Mouse (Mus musculus): Measurements from ENCODE around the gene Fam151a. TPM values are rescaled to one million over a fixed set of nuclear protein-coding genes. Genes with fewer than 3 reads are reported as not detected.

Fam151a gene
- total and polyA plus RNA-seq, 2 experiments from 2014 or later: not detected

DNA sequence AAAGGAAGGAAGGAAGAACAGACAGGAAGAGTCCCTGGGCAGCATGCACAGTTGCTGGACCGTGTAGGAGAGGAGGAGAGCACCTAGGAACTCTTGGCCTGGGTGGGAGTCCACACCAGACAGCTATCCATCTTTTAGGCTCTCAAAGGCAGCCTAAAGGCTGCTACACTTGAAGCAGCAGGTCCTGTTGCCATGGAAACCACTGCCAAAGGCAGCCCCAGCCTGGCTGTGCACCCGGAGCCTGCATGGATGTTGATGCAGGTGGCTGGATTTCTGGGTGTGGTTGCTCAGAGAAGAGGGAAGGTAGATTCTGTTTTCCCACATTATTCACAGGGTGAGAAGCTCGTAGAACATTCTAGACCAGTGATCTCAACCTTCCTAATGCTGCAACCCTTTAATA is 43.3 kb downstream of the Fam151a start:
- DNase-seq (ENCODE audit: low spot score) (no peak), ATAC-seq (ENCODE audit: insufficient read depth, low read depth) (no peak)
- Histone ChIP-seq H3K27ac (ENCODE audit: low read depth) (no peak overlapping the region), H3K9me3 (replicated peaks; ENCODE audit: control insufficient read depth, low read length) (no peaks in the 10 kb centered on the region), H3K4me1 (ENCODE audit: control insufficient read depth, insufficient read depth) (peaks cover 27% of the 10 kb centered on the region), H3K4me3 (ENCODE audit: low read depth, low read length) (no peak overlapping the region), H3K27me3 (ENCODE audit: control insufficient read depth, insufficient read depth, low read length) (no peaks in the 10 kb centered on the region), H3K4me2 (ENCODE audit: low read depth, low read length) (no peak overlapping the region), H3K36me3 (replicated peaks; ENCODE audit: control insufficient read depth, insufficient read depth, low read length) (no peaks in the 10 kb centered on the region), H3K9ac (replicated peaks; ENCODE audit: low read depth, low read length) (no peak overlapping the region)
- 62% methylated on average over 3 of the region's 3 CpGs for WGBS
- no peak for TF ChIP-seq CTCF (IDR thresholded peaks at IDR 0.05; ENCODE audit: low read depth)
- TF ChIP-seq EP300 (IDR thresholded peaks at IDR 0.05; ENCODE audit: low read depth): no peak

DNA sequence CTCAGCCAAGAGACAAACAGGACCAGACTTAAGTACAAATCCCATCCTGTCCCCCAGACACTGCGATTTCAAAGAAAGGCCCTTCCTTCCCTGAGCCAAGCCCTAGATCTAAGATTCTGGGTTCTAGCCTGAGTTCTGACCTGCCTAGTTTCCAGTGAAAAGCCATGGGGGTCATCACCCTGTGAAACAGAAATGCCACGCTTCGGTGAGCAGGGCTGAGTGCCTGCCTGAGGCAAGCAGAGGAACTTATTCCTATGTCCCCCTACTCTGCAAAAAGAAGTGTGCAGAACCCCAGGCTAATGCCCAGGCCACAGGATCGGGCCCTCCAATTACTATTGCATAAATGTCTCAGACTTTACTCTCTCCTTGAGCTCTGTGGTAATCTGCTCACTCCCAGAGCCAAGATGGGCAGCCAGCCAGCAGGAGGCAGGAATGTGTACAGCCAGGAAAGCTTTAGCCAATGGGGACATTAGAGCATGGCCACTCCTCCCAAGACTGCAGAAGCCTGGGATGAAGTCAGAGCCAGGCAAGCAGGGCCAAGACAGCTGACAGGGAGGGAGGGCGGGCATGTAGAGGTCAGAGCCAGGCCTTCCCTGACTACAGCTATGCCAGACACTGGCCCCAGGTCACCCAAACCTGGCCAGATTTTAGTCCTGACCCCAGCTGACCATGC is 44.6 kb downstream of the Fam151a start:
- no peak overlapping the region for H3K4me2 ChIP-seq (ENCODE audit: low read depth, low read length)
- TF ChIP-seq CTCF (IDR thresholded peaks at IDR 0.05; ENCODE audit: low read depth) (no peak), EP300 (IDR thresholded peaks at IDR 0.05; ENCODE audit: low read depth) (0 out of 2 replicates have a peak, but pooled peaks have one; percentile 36)
- peaks cover 35% of the 10 kb centered on the region for H3K4me1 ChIP-seq (ENCODE audit: control insufficient read depth, insufficient read depth)
- ATAC-seq (ENCODE audit: insufficient read depth, low read depth) (peak; percentile 97), DNase-seq (ENCODE audit: low spot score) (peak; percentile 96)
- H3K27me3 ChIP-seq (ENCODE audit: control insufficient read depth, insufficient read depth, low read length): no peaks in the 10 kb centered on the region
- 29% methylated on average over 5 of the region's 5 CpGs for WGBS
- H3K9me3 ChIP-seq (replicated peaks; ENCODE audit: control insufficient read depth, low read length): no peaks in the 10 kb centered on the region
- H3K27ac ChIP-seq (ENCODE audit: low read depth): peak overlapping the region; percentile 87
- no peak overlapping the region for H3K4me3 ChIP-seq (ENCODE audit: low read depth, low read length)
- no peak overlapping the region for H3K9ac ChIP-seq (replicated peaks; ENCODE audit: low read depth, low read length)
- H3K36me3 ChIP-seq (replicated peaks; ENCODE audit: control insufficient read depth, insufficient read depth, low read length): no peaks in the 10 kb centered on the region

DNA sequence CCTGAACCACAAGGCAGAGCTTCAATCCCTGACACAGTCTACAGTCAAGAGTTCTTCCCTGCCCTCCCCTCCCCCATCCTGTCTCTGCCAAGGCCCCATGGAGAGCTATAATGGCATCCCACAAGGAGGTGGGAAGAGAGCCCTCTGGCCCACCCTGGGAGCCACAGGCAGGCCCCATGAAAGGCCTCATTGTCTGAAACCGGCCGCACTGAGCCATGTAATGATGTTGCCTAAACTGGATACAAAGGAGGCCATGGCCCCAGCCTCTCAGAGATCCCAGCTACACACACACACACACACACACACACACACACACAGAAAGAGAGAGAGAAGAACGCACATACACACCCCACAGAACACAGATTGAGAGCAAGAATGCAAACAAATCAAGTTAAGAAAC is 46.4 kb downstream of the Fam151a start:
- Histone ChIP-seq H3K27me3 (ENCODE audit: control insufficient read depth, insufficient read depth, low read length) (no peaks in the 10 kb centered on the region), H3K4me2 (ENCODE audit: low read depth, low read length) (no peak overlapping the region), H3K27ac (ENCODE audit: low read depth) (no peak overlapping the region), H3K36me3 (replicated peaks; ENCODE audit: control insufficient read depth, insufficient read depth, low read length) (no peaks in the 10 kb centered on the region), H3K4me1 (ENCODE audit: control insufficient read depth, insufficient read depth) (peaks cover 37% of the 10 kb centered on the region), H3K9ac (replicated peaks; ENCODE audit: low read depth, low read length) (no peak overlapping the region), H3K4me3 (ENCODE audit: low read depth, low read length) (no peak overlapping the region), H3K9me3 (replicated peaks; ENCODE audit: control insufficient read depth, low read length) (no peaks in the 10 kb centered on the region)
- TF ChIP-seq CTCF (IDR thresholded peaks at IDR 0.05; ENCODE audit: low read depth) (no peak), EP300 (IDR thresholded peaks at IDR 0.05; ENCODE audit: low read depth) (no peak)
- DNase-seq (ENCODE audit: low spot score): no peak
- no peak for ATAC-seq (ENCODE audit: insufficient read depth, low read depth)
- 56% methylated on average over 3 of the region's 3 CpGs for WGBS

DNA sequence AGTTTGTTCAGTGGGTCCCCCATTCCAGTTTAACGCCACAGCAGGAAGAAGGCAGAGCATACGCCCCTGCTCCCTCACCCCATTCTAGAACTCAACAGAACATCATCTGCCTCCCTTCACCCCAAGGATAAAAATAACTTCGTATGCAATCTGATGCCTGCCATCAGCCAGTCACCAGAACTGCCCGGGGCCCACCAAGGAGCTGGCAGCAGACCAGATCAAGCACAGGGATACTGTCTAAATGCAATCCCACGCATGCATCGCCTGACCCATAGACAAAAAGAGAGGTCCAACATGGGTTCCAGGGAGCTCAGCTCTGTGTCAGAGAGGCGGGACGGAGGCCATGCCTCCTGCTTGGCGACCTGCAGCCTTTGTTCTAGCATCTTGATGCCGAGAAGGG is 49.4 kb downstream of the Fam151a start:
- Histone ChIP-seq H3K9ac (replicated peaks; ENCODE audit: low read depth, low read length) (no peak overlapping the region), H3K27me3 (ENCODE audit: control insufficient read depth, insufficient read depth, low read length) (no peaks in the 10 kb centered on the region), H3K4me1 (ENCODE audit: control insufficient read depth, insufficient read depth) (peaks cover 44% of the 10 kb centered on the region), H3K4me3 (ENCODE audit: low read depth, low read length) (no peak overlapping the region), H3K9me3 (replicated peaks; ENCODE audit: control insufficient read depth, low read length) (no peaks in the 10 kb centered on the region), H3K36me3 (replicated peaks; ENCODE audit: control insufficient read depth, insufficient read depth, low read length) (no peaks in the 10 kb centered on the region), H3K4me2 (ENCODE audit: low read depth, low read length) (no peak overlapping the region), H3K27ac (ENCODE audit: low read depth) (no peak overlapping the region)
- WGBS: 41% methylated on average over 10 of the region's 10 CpGs
- TF ChIP-seq CTCF (IDR thresholded peaks at IDR 0.05; ENCODE audit: low read depth): no peak
- TF ChIP-seq EP300 (IDR thresholded peaks at IDR 0.05; ENCODE audit: low read depth): no peak
- peak; percentile 30 for DNase-seq (ENCODE audit: low spot score)
- no peak for ATAC-seq (ENCODE audit: insufficient read depth, low read depth)

DNA sequence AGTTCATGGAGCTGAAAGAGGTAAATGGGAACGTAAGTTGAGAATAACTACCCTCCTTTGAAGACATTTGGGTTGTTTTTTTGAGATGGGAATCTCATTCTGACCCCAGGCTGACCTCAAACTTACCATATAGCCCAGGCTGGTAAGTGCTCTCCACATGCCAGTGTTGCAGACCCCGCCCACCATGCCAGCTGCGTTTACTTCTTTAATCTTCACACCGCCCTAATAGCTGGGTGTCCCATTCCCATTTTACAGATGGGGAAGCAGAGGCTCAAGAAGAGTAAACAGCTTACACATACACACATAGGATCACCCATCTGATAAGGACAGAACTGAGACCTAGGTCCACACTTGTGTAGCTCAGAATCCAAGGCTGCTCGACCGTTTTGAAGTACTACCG is 51.1 kb downstream of the Fam151a start:
- TF ChIP-seq CTCF (IDR thresholded peaks at IDR 0.05; ENCODE audit: low read depth) (no peak), EP300 (IDR thresholded peaks at IDR 0.05; ENCODE audit: low read depth) (no peak)
- no peaks in the 10 kb centered on the region for H3K27me3 ChIP-seq (ENCODE audit: control insufficient read depth, insufficient read depth, low read length)
- peaks cover 29% of the 10 kb centered on the region for H3K4me1 ChIP-seq (ENCODE audit: control insufficient read depth, insufficient read depth)
- no peaks in the 10 kb centered on the region for H3K9me3 ChIP-seq (replicated peaks; ENCODE audit: control insufficient read depth, low read length)
- no peak overlapping the region for H3K4me3 ChIP-seq (ENCODE audit: low read depth, low read length)
- DNase-seq (ENCODE audit: low spot score) (no peak), ATAC-seq (ENCODE audit: insufficient read depth, low read depth) (no peak)
- no peak overlapping the region for H3K27ac ChIP-seq (ENCODE audit: low read depth)
- no peaks in the 10 kb centered on the region for H3K36me3 ChIP-seq (replicated peaks; ENCODE audit: control insufficient read depth, insufficient read depth, low read length)
- no peak overlapping the region for H3K4me2 ChIP-seq (ENCODE audit: low read depth, low read length)
- no peak overlapping the region for H3K9ac ChIP-seq (replicated peaks; ENCODE audit: low read depth, low read length)
- WGBS: 89% methylated on average over 7 of the region's 7 CpGs

DNA sequence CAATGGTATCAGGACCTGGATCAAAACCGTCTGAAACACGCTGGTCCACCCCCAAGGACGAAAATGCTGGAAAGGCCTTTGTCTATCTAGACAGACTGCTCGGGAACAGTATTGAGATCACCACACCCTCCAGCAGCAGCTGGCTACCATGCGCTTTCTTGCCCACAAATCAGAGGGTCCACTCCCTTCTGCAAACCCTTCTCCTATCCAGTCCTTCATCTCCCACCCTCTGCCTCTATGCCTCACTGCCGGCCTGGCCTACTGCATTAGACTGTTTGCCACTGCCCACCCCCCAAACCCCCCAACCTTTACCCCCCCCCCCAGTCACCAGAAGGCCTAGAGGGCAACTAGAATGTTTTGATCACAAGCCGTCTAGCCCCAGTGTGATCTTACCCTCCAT is 51.7 kb downstream of the Fam151a start:
- DNase-seq (ENCODE audit: low spot score) (no peak), ATAC-seq (ENCODE audit: insufficient read depth, low read depth) (no peak)
- WGBS: 73% methylated on average over 7 of the region's 7 CpGs
- Histone ChIP-seq H3K9me3 (replicated peaks; ENCODE audit: control insufficient read depth, low read length) (no peaks in the 10 kb centered on the region), H3K27me3 (ENCODE audit: control insufficient read depth, insufficient read depth, low read length) (no peaks in the 10 kb centered on the region), H3K4me2 (ENCODE audit: low read depth, low read length) (no peak overlapping the region), H3K36me3 (replicated peaks; ENCODE audit: control insufficient read depth, insufficient read depth, low read length) (no peaks in the 10 kb centered on the region), H3K9ac (replicated peaks; ENCODE audit: low read depth, low read length) (no peak overlapping the region), H3K4me1 (ENCODE audit: control insufficient read depth, insufficient read depth) (peaks cover 24% of the 10 kb centered on the region), H3K27ac (ENCODE audit: low read depth) (peak overlapping the region; percentile 62; the same call in 1 of the 2 replicates), H3K4me3 (ENCODE audit: low read depth, low read length) (no peak overlapping the region)
- TF ChIP-seq EP300 (IDR thresholded peaks at IDR 0.05; ENCODE audit: low read depth) (no peak), CTCF (IDR thresholded peaks at IDR 0.05; ENCODE audit: low read depth) (no peak)

All from heart, postnatal 0 days (tissue).